Mouse (Mus musculus) spleen, postnatal 10 days (tissue): ENCODE results near the gene Asb1.

Experiments
- DNase-seq, 2 experiments: peaks; one replicate each; pipeline ENCODE4 v3.0.0; 2021 to 2022; ENCODE audit warnings: low spot score in 2 of 2

The Asb1 gene

DNA sequence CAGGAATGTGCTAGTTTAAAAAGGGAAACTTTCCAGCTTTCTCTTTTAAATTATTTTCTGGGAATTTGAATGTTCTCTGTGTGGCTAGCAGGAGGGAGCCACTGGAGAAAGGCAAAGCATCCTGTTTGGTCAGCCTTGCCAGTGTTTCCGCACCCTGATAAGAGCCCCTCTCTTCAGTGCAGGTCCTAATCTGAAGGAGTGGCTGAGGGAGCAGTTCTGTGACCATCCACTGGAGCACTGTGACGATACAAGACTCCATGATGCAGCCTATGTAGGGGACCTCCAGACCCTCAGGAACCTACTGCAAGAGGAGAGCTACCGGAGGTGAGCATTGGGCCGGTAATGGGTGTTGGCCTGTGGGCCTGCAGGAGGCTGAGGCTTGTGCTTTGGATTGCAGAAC, 3.6 kb downstream of the Asb1 start:
- no peak for DNase-seq

- DNase-seq, result no peak
These were observed 4.9 kb downstream of the Asb1 start for GRCm38 (mm10) chr1:91545226-91545625.

GRCm38 (mm10) chr1:91547567-91547966, 7.2 kb downstream of the Asb1 start:
- no peak for DNase-seq

- no peak for DNase-seq
These were observed 8.7 kb downstream of the Asb1 start for GRCm38 (mm10) chr1:91549073-91549472.

DNA sequence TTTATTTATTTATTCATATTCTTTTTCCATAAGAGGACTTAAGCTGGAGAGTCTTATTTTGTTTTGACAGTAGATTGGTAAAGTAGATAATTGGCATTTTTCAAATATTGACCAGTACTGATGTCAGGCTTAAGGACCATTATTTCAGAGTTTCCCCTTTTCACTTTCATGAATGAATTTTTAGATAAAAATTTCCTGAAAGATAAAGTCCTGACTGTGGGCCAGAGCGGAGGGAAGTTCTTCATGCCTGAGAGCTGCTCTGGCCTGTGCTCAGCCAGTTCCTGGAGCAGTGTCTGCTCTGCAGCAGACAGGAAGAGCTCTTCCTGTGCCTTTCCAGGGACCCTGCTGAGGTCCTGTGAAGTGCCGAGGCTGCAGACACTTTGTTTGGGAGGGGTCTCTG, 16.8 kb downstream of the Asb1 start:
- no peak for DNase-seq

DNA sequence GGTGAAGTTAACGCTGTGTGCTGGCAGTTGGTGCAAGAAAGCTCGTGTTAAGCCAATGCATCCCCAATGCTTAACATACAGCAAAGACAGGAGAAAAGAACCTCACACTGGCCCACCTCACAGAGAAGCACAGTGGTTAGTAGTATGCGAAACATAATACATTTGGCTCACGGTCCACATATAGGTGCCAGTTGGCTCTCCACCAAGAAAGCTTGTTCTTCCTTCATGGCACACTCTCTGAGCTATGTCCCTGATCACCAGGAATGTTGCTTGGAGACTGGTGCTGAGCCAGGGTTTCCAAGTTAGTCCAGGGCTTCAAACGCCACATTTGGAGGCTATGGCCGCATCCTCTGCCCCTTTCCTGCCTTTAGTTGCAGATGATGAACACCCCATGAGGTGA, 20.9 kb downstream of the Asb1 start:
- no peak for DNase-seq

DNA sequence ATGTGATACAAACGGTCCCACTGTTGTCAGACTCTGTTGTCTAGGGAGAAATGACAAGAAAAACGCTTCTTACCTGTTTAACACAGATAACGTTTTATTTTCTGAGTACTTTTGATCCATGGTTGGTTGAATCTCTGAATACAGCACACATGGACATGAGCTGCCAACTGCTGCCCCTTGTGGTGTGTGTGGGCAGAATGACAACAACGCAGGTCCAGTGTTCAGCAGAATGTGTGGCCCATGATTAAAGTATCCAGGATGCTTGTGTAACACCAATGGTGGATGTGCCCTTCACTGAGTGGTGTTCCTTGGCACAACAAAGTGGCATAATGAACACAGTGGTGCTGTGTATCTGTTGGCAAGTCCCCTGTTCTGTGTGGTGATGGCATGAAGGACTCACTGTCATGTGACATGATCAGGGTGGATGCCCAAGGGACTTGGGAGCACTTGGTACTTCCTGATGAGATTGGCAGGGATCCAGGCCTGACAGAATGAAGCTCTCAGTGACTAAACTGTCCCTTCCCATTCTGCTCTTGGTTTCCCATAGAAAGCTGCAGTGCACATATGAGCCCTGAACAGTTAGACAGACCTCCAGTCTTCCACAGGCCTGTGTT, 22.7 kb downstream of the Asb1 start:
- no peak for DNase-seq

DNA sequence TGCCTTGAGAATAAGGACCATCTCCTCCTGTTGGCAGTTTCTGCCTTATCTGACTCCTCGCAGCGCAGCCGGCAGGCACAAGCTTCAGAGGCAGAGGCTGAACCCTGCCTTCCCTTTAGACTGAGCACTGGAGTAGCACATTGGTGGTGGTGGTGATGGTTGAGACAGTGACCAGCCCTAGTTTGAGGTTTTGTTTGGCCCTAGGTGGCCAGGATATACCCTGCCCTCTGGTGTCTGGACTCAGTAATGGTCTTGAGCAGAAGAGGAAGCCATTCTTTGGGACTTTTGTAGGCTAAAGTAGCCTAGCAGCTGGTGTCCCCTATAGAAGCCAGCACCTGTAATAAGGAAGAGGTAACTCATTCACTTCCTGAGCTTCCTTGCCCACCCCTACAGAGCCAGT, 23.7 kb downstream of the Asb1 start:
- DNase-seq, result peak in 1 of 2 experiments; percentile 24

GRCm38 (mm10) chr1:91564598-91564997, 24.3 kb downstream of the Asb1 start:
- DNase-seq, result no peak

GRCm38 (mm10) chr1:91567269-91567668, 26.9 kb downstream of the Asb1 start:
- no peak for DNase-seq

- DNase-seq, result no peak
These were observed 32.1 kb downstream of the Asb1 start for GRCm38 (mm10) chr1:91572458-91572857.

DNA sequence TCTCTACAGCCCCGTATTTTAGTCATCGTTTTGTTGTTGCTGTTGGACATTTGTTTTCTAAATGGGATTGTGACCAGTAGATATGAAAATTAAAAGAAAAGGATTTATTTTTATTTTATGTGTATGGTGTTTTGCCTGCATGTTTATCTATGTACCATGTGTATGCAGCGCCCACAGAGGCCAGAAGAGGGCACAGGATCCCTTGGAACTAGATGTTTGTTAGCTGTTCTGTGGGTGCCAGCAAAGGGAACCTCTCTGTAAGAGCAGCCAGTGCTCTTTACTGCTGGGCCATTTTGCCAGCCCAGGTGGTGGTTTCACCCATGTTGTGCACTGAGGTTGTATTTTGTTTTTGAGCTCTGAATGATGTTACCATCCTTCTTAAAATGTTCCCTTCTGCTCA, 33.9 kb downstream of the Asb1 start:
- peak in 1 of 2 experiments; percentile 55 for DNase-seq

- no peak for DNase-seq
These were observed 37.7 kb downstream of the Asb1 start for GRCm38 (mm10) chr1:91577883-91578517.

DNA sequence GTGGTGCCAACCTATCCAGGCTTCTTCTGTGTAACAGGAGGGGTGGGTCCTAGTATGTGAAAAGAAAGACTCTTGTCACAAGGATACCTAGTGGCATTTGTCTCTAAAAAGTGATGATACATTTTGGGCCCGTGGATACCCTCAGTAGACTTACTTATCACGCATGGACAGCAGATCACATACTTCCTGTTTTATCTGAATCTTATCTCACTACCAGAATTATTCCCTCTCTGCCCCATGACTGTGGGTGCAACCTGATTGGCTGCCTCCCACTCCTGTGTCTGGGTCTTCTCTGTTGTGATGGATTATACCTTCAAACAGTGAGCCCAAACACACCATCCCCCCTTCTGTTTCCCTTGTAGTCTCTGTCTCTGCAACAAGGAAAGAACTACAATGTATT, 40.2 kb downstream of the Asb1 start:
- DNase-seq, result no peak

DNA sequence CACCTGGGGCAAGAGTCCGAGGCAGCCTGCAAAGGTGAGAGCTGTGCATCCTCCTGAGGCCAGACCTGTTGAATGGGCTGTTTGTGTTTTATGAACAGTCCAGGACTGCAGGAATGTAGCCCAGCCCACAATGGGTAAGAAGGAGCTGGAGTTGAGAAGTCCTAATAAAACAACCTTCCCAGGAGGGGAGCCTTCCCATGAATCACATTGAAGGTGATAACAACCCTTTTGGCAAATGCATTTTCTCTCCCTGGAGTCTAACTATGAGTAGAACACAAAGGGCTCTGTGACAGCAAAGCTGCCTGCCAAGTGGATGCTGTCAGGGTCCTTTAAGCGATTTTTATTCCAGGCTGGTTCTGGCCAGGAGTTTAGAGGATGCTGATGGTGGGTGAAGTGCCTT, 40.9 kb downstream of the Asb1 start:
- no peak for DNase-seq

DNA sequence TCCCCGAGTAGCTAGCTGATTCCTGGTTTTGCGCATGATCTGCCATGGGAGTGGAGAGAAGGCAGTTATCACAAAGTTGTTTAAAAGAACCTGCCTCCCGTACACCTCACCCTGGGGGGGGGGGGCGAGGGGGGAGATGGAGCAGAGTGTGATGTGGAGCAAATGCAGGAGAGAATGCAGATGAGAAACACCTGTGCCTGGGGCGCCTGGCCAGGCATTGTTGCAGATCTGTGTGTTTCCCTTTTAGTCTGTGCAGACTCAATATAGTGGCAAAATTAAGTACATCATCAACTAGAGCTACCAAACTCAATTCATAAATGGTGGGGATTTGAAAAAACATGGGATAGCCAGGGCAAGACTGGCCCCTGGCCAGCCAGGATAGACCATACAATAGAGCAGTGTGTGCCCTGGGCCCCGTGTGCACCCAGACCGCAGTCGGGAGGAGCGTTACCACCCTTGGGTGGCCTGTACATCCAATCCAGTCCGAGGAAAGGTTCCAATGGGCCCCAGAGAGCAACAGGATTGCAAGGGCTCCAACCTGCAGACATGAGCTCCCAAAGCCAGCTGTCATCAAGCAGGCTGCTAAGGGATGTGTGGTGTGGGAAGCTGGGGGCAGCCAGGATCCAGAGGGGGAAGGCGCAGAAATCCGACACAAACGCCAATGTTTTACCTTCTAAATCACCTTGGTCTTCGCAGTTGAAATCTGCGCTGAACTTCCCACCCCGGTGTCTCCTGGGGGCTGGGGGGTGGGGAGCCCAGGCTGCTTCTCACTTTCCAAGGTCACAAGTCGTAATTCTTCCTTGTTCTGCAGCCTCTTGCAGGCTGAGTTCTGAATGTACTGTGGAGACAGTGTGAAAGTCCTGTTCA, 44.9 kb downstream of the Asb1 start:
- DNase-seq, result no peak

DNA sequence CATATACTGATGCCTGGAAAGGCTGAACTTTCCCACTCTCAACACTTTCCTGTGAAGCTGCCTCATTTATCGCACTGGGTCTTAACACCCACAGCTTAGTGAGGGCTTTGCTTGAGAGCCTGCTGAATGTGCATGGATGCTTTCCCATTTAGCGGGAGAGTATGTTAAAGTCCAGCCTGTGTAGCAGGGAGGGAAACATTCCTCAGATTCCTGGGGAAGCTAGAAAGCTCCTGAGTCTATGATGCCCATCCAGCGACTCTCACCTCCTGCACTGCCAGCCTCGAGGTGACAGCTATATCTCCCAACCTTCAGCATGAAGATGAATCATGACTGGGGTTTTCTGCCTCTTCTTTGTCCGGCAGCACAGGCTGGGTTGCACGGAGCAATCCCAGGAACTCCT, 49.4 kb downstream of the Asb1 start:
- DNase-seq, result no peak

GRCm38 (mm10) chr1:91595521-91596020, 55.2 kb downstream of the Asb1 start:
- DNase-seq, result no peak

GRCm38 (mm10) chr1:91597611-91598010, 57.3 kb downstream of the Asb1 start:
- DNase-seq, result no peak

GRCm38 (mm10) chr1:91600671-91601361, 60.5 kb downstream of the Asb1 start:
- DNase-seq, result peak in 1 of 2 experiments; percentile 20

DNA sequence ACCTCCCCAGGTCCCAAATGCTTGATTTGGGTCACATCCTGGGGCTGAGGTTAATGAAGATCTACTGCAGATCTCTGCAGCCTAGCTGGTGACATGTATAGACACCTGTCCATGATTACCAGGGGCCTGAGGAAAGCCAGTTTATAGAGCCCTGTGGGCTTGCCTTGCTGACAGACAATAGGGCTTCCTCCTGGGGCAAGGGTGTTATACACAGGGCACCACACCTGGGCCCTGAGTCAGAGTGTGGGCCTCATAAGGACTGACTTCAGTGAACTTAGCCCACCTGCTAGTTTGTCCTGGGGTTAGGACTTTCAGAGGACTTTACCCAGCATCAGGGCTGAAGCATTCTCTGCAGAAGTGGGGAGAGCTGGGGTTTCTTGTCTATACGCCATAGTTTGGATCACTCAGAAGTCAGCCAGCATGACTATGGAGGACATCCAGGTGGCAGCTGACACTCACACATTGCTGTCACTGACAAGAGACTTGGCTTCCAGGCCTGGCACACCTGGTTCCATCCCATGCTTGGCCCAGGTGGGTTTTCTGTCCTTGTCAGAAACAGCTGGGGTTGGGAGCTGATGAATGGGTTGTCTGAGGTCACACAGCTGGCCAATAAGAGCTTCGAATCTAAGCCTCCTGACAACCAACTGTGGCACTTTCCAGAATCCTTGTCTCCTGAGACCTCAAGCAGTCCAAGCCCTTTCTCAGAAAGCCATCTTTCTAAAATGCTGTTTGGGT, 61.2 kb downstream of the Asb1 start:
- DNase-seq, result no peak
